Mouse (Mus musculus) left cerebral cortex, adult 9 months (tissue): Measurements from ENCODE around the gene Arl5a.

Experiments
- DNase-seq, 2 experiments: peaks; one replicate each; pipeline ENCODE4 v3.0.0; 2022; ENCODE audit warnings: low spot score in 2 of 2

Arl5a gene

DNA sequence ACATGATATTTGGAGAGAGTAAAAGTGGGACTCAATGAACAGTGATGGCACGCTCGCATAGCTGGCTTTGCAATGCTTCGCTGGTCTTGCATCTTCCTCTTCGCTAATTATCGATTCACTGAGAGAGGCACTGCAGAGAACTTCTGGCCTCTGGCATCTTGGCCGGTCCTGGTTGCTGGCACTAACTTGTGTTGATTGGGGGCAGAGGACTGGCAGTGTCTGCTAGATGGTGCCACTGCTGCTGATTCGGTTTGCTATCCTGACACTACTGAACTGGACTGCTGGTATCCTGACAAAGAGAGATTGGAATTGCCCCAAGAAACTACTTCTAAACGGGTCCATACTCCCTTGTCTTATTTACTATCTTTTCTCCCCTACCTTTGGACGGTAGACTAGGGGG is 63.6 kb downstream of the Arl5a start:
- DNase-seq = no peak

DNA sequence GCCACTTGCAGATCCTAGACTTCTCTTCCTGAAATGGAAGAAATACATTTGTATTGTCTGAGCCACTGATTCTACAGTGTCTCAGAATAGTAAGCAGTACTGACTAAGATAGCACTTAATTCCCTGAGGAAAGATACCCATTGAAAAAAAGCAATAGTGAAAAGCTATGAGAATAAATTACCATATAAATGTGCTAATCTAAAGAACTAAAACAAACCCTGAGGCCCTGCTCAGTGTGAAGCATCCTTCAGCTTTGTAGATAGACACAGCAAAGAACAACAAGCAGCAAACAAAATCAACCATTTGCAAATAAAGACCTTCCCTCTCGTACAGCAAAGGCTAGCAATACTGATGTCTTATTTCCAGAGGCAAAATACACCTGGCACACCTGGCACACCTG is 65.0 kb downstream of the Arl5a start:
- DNase-seq = no peak

DNA sequence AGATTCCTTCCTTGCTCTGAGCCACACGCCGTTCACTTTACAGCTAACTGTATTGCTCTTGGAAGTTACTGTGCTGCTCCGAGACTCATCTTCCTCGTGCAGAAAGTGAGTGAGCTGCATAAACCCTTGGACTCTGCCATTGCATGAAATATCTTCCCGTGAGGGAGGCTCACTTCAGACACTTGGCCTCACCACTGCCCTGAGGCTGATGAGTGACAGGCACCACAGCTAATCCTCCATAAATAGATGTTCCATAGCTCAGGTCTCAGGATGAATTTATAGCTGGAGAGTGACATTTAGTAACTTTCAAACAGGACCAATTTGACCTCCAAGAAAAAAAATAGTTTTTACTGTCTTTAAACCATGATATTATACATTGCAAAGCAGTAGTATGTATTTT is 66.5 kb downstream of the Arl5a start:
- DNase-seq = no peak

DNA sequence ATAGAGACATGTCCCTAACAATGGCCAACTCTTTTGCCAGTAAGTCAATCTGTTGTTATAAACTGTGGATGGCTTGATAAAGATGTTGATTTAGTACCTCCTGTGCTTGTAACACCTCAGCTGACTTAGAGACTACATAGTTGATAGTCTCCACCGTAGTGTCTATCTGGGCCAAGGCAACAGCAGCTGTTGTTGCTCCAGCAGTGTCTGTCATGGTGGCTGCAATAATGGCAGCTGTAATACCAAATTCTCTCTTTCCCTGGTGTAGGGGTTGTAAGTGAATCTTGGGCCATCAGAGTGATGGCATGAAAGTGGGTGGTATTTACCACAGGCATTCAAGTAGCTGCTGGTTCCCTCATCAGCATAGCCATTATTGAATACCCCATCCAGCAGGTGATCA is 73.7 kb downstream of the Arl5a start:
- no peak for DNase-seq
